8 mouse cellular contexts compared by ENCODE assay signal in the genomic region with DNA sequence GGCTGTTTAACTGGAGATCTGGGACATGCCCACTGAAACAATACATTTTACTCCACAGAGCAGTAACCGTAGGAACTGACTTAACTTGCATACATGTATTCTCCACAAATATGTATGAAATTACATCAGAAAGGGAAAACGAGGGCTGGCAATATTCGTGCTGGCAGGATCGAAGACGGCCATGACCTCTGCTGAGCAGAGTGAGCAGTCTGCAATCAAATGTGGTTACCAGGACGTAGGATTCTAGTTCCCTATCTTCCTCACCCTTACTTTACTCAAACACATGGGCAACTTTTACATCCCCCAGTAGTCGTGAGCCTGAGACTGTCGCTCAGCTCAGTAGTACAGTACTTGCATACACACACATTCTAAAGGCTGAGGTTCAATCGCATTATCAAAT. TPM values are rescaled to one million over a fixed set of nuclear protein-coding genes. Genes with fewer than 3 reads are reported as not detected.
DNase-seq lines count a peak whose midpoint lies in the region; ATAC-seq and TF ChIP-seq lines count a peak whose summit lies in the region.

No protein-coding gene starts in this region.

- 75% methylated on average over 9 of the region's 9 CpGs for WGBS in heart, embryonic 16.5 days
- 58% methylated on average over 9 of the region's 9 CpGs for WGBS in thymus, adult 2 months

- peak overlapping the region; percentile 71 for H3K4me2 ChIP-seq in heart, embryonic 16.5 days (ENCODE audit: low read depth, low read length)

- no peaks in the 10 kb centered on the region for H3K27me3 ChIP-seq in ES-Bruce4 (ENCODE audit: control insufficient read depth, insufficient read depth, low read length, poor library complexity, severe bottlenecking)
- H3K27me3 ChIP-seq in heart, embryonic 16.5 days (ENCODE audit: control insufficient read depth, insufficient read depth, low read length), result no peaks in the 10 kb centered on the region
- H3K27me3 ChIP-seq in thymus, adult 2 months (ENCODE audit: control insufficient read depth, insufficient read depth, low read length), result no peaks in the 10 kb centered on the region

- no peak for ATAC-seq in heart, embryonic 16.5 days (replicated peaks; ENCODE audit: extremely low read depth, insufficient read depth, low FRiP score)
- peak; percentile 24 for ATAC-seq in megakaryocyte progenitor cell, adult 5-6 weeks (replicated peaks; ENCODE audit: poor library complexity)

- peak overlapping the region; percentile 99 for H3K9ac ChIP-seq in ES-Bruce4 (ENCODE audit: low read depth, poor library complexity, severe bottlenecking)
- peak overlapping the region; percentile 99 for H3K9ac ChIP-seq in heart, embryonic 16.5 days (ENCODE audit: low read length)

- peak overlapping the region; percentile 77 for H3K4me3 ChIP-seq in ES-Bruce4 (ENCODE audit: low read depth, low read length)
- peak overlapping the region; percentile 84 for H3K4me3 ChIP-seq in heart, embryonic 16.5 days (ENCODE audit: low read length)
- no peak overlapping the region for H3K4me3 ChIP-seq in thymus, adult 2 months (ENCODE audit: control insufficient read depth, insufficient read depth, low read length)

- peaks cover 50% of the 10 kb centered on the region for H3K36me3 ChIP-seq in ES-Bruce4 (ENCODE audit: control insufficient read depth, insufficient read depth, low read length, poor library complexity, severe bottlenecking)
- H3K36me3 ChIP-seq in heart, embryonic 16.5 days (ENCODE audit: control insufficient read depth, insufficient read depth), result peaks cover 27% of the 10 kb centered on the region
- H3K36me3 ChIP-seq in thymus, adult 2 months (ENCODE audit: control insufficient read depth, insufficient read depth, low read length), result peaks cover 27% of the 10 kb centered on the region

- no peak for TF ChIP-seq POLR2A in ES-Bruce4 (IDR thresholded peaks at IDR 0.05; ENCODE audit: insufficient read depth, low read length)
- no peak for TF ChIP-seq POLR2A in thymus, adult 2 months (IDR thresholded peaks at IDR 0.05; ENCODE audit: control insufficient read depth, extremely low read depth, insufficient read depth, low read length, poor library complexity)

- no peak for TF ChIP-seq CTCF in ES-Bruce4 (IDR thresholded peaks at IDR 0.05; ENCODE audit: low read depth, low read length)
- no peak for TF ChIP-seq CTCF in thymus, adult 2 months (IDR thresholded peaks at IDR 0.05; ENCODE audit: borderline replicate concordance, control insufficient read depth, extremely low read depth, insufficient read depth, low read length, poor library complexity)

- peak overlapping the region; percentile 59; the same call in 1 of the 2 replicates for H3K27ac ChIP-seq in ES-Bruce4 (ENCODE audit: insufficient read depth, low read length)
- no peak overlapping the region; the same call in 1 of the 2 replicates for H3K27ac ChIP-seq in heart, embryonic 16.5 days (ENCODE audit: low read length)
- no peak overlapping the region for H3K27ac ChIP-seq in thymus, adult 2 months (ENCODE audit: control insufficient read depth, insufficient read depth, low read length)

- TF ChIP-seq EP300 in ES-Bruce4 (IDR thresholded peaks at IDR 0.05; ENCODE audit: insufficient read depth, low read depth, low read length), result no peak

- no peaks in the 10 kb centered on the region for H3K9me3 ChIP-seq in ES-Bruce4 (replicated peaks; ENCODE audit: control insufficient read depth, insufficient read depth, low read length, poor library complexity, severe bottlenecking)
- H3K9me3 ChIP-seq in heart, embryonic 16.5 days (replicated peaks; ENCODE audit: control insufficient read depth, low read length), result no peaks in the 10 kb centered on the region

- intact Hi-C loops in heart, postnatal 14 days (cut with DNase I), result no loop called here

- DNase-seq in heart, adult 11 months, result peak; percentile 76
- no peak for DNase-seq in heart, postnatal 14 days
- DNase-seq in thymus, adult 2 months, result no peak
- DNase-seq in frontal cortex, postnatal 14 days (ENCODE audit: low spot score in 2 of 2), result no peak
- no peak for DNase-seq in cerebellum, adult 18-20 months

- H3K4me1 ChIP-seq in ES-Bruce4 (ENCODE audit: control insufficient read depth, insufficient read depth, low read length), result no peaks in the 10 kb centered on the region
- H3K4me1 ChIP-seq in heart, embryonic 16.5 days (ENCODE audit: control insufficient read depth, insufficient read depth, low read length), result peaks cover 27% of the 10 kb centered on the region
- peaks cover 4% of the 10 kb centered on the region for H3K4me1 ChIP-seq in thymus, adult 2 months (replicated peaks; ENCODE audit: control insufficient read depth, insufficient read depth, low read length)

RNA-seq across cellular contexts. Expression of a gene that starts 1.7 kb away (rescaled TPM):
- 10 to 100 TPM; 52.3 to 52.5 TPM for total RNA-seq in heart, postnatal 14 days (2021)
- 325 and 334 TPM in 2 replicates for polyA plus RNA-seq in ES-Bruce4 (2011; ENCODE audit: insufficient read depth, insufficient read length, low read depth, missing spikeins)
- polyA plus RNA-seq in heart, embryonic 16.5 days (2015; fragmentation: Nextera tagmentation; extraction: Ambion mirVana), result 42.7 and 55.3 TPM in 2 replicates
- 68.6 and 74.8 TPM in 2 replicates for total RNA-seq in megakaryocyte progenitor cell, adult 5-6 weeks (2015)
- 44.0 and 63.1 TPM in 2 replicates for total RNA-seq in megakaryocyte progenitor cell, adult 5-6 weeks (2017)
- 83.0 and 116 TPM in 2 replicates for polyA plus RNA-seq in thymus, adult 2 months (2012; rRNA removed)

RNA-seq across cellular contexts. Expression of a gene that starts 37.3 kb away (rescaled TPM):
- total RNA-seq in heart, postnatal 14 days (2021), result 1 to 10 TPM; 6.3 to 6.6 TPM
- 19.7 and 25.0 TPM in 2 replicates for polyA plus RNA-seq in ES-Bruce4 (2011; ENCODE audit: insufficient read depth, insufficient read length, low read depth, missing spikeins)
- 6.7 and 7.2 TPM in 2 replicates for polyA plus RNA-seq in heart, embryonic 16.5 days (2015; fragmentation: Nextera tagmentation; extraction: Ambion mirVana)
- total RNA-seq in megakaryocyte progenitor cell, adult 5-6 weeks (2015), result 7.8 and 16.0 TPM in 2 replicates
- total RNA-seq in megakaryocyte progenitor cell, adult 5-6 weeks (2017), result 9.0 and 14.0 TPM in 2 replicates
- polyA plus RNA-seq in thymus, adult 2 months (2012; rRNA removed), result 13.8 and 19.1 TPM in 2 replicates
